Comparison of ENCODE assay signal across 33 mouse cellular contexts in the genomic region with DNA sequence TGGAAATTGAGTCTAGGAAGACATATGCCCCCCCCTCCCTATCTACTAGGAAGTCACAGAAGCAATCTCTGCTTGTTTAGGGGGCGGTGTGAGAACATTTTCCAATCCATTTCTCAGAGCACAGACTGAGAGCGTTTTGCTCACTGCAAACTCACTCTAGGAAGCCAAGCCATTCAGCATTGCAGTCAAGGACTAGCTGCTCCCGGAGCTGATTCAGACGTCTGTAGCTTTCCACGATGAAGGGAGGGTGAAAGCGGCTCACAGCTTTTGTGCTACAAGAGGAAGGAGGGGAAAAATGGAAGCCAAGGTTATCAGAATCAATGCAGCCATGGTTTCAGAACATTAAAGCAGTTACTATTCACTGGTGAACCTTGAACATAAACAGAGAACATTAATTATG. TPM values are rescaled to one million over a fixed set of nuclear protein-coding genes. Genes with fewer than 3 reads are reported as not detected.
DNase-seq lines count a peak whose midpoint lies in the region; ATAC-seq lines count a peak whose summit lies in the region.
"Had no signal": no experiment of that assay in that cellular context is flagged by ENCODE, and none has a peak within 500 bp of the region (broad histone marks: within the 10 kb centered on the region; RNA-seq: fewer than 3 reads in every experiment).

No protein-coding gene starts in this region.

- no peaks in the 10 kb centered on the region for H3K27me3 ChIP-seq in intestine, embryonic 15.5 days (replicated peaks)
- H3K27me3 ChIP-seq in limb, embryonic 10.5 days (ENCODE audit: low read depth, poor library complexity, severe bottlenecking) = no peaks in the 10 kb centered on the region
- H3K27me3 ChIP-seq: embryonic facial prominence, embryonic 13.5 days; forebrain, embryonic 12.5 days; forebrain, embryonic 15.5 days; heart, embryonic 13.5 days had no signal

- no peak overlapping the region for H3K4me3 ChIP-seq in intestine, embryonic 15.5 days (replicated peaks)
- H3K4me3 ChIP-seq in limb, embryonic 10.5 days = no peak overlapping the region
- H3K4me3 ChIP-seq: embryonic facial prominence, embryonic 10.5 days; embryonic facial prominence, embryonic 13.5 days; erythroblast, embryonic 14.5 days; forebrain, embryonic 12.5 days; forebrain, embryonic 15.5 days; gastrocnemius, adult 2 months; heart, embryonic 13.5 days had no signal

- H3K27ac ChIP-seq in intestine, embryonic 15.5 days = no peak overlapping the region
- H3K27ac ChIP-seq in limb, embryonic 10.5 days = no peak overlapping the region
- H3K27ac ChIP-seq: embryonic facial prominence, embryonic 10.5 days; embryonic facial prominence, embryonic 13.5 days; forebrain, embryonic 12.5 days; forebrain, embryonic 15.5 days; gastrocnemius, adult 2 months; heart, embryonic 13.5 days; hindbrain, embryonic 14.5 days; hindbrain, postnatal 0 days had no signal

- no peaks in the 10 kb centered on the region for H3K9me3 ChIP-seq in intestine, embryonic 15.5 days
- no peaks in the 10 kb centered on the region for H3K9me3 ChIP-seq in limb, embryonic 10.5 days (replicated peaks)
- H3K9me3 ChIP-seq: embryonic facial prominence, embryonic 10.5 days; embryonic facial prominence, embryonic 13.5 days; forebrain, embryonic 12.5 days; forebrain, embryonic 15.5 days; heart, embryonic 13.5 days had no signal

- H3K9ac ChIP-seq in intestine, embryonic 15.5 days = no peak overlapping the region
- H3K9ac ChIP-seq: embryonic facial prominence, embryonic 13.5 days; forebrain, embryonic 12.5 days; forebrain, embryonic 15.5 days; heart, embryonic 13.5 days; hindbrain, embryonic 14.5 days had no signal

- ATAC-seq in intestine, embryonic 15.5 days = no peak
- ATAC-seq: activated CD4-positive, CD25-positive, alpha-beta regulatory T cell, adult 4 months; forebrain, embryonic 15.5 days; hindbrain, postnatal 0 days; inflammation-experienced regulatory T-cells, adult 6 months; intestine, postnatal 0 days had no signal

- no peaks in the 10 kb centered on the region for H3K36me3 ChIP-seq in intestine, embryonic 15.5 days
- peaks cover 41% of the 10 kb centered on the region for H3K36me3 ChIP-seq in limb, embryonic 10.5 days
- H3K36me3 ChIP-seq: forebrain, embryonic 15.5 days had no signal

- H3K4me1 ChIP-seq in intestine, embryonic 15.5 days (replicated peaks) = no peaks in the 10 kb centered on the region
- no peaks in the 10 kb centered on the region for H3K4me1 ChIP-seq in limb, embryonic 10.5 days
- H3K4me1 ChIP-seq: embryonic facial prominence, embryonic 10.5 days; embryonic facial prominence, embryonic 13.5 days; forebrain, embryonic 12.5 days; forebrain, embryonic 15.5 days; heart, embryonic 13.5 days had no signal

- DNase-seq in adrenal gland, adult (ENCODE audit: inconsistent age in 2 of 2, low spot score in 1 of 2) = peak; percentile 54 to 84
- DNase-seq in adrenal gland, postnatal 4 days (ENCODE audit: low spot score in 2 of 2) = no peak
- DNase-seq in adrenal gland, adult 2 months = peak; percentile 74
- peak; percentile 74 for DNase-seq in adrenal gland, postnatal 14 days
- peak; percentile 73 for DNase-seq in brain, adult 2 months (ENCODE audit: low read depth, low spot score)
- no peak for DNase-seq in spleen, postnatal 10 days (ENCODE audit: low spot score in 2 of 2)
- DNase-seq in limb, embryonic 10.5 days (ENCODE audit: low spot score) = no peak
- DNase-seq: cerebellum, adult 11-12 months; cerebellum, adult 8-10 months; cerebellum, postnatal 10 days; cerebellum, postnatal 36 days; embryo, embryonic 11 days; gastrocnemius, adult 2 months; gastrocnemius, postnatal 14 days; heart, adult 18-20 months; heart, postnatal 14 days; heart, postnatal 4 days had no signal

- 88% methylated on average over 6 of the region's 6 CpGs for WGBS in intestine, embryonic 15.5 days
- 96% methylated on average over 6 of the region's 6 CpGs for WGBS in limb, embryonic 10.5 days

- H3K4me2 ChIP-seq in intestine, embryonic 15.5 days (replicated peaks) = no peak overlapping the region
- H3K4me2 ChIP-seq: embryonic facial prominence, embryonic 13.5 days; forebrain, embryonic 12.5 days; forebrain, embryonic 15.5 days; heart, embryonic 13.5 days; hindbrain, embryonic 14.5 days had no signal

RNA-seq across cellular contexts. Expression of a gene that starts 42.2 kb away (rescaled TPM):
- total RNA-seq in adrenal gland, postnatal 4 days (2021) = not detected
- not detected for total RNA-seq in adrenal gland, adult 2 months (2021)
- not detected in 2 replicates for polyA plus RNA-seq in adrenal gland, adult 2 months (2012; rRNA removed)
- not detected in 2 replicates for total RNA-seq in adrenal gland, postnatal 14 days (2021)
- 0.54 and 0.73 TPM in 2 replicates for polyA plus RNA-seq in intestine, embryonic 15.5 days (2015; fragmentation: Nextera tagmentation; extraction: Ambion mirVana)
- 0.98 and 1.4 TPM in 2 replicates for polyA plus RNA-seq in limb, embryonic 10.5 days (2016; fragmentation: Nextera tagmentation; extraction: Ambion mirVana)
- total RNA-seq: adrenal gland, adult 18-20 months; gastrocnemius, adult 2 months; gastrocnemius, postnatal 14 days; gastrocnemius, postnatal 4 days; heart, adult 18-20 months; heart, postnatal 14 days; heart, postnatal 4 days; hindbrain, postnatal 0 days had no signal
- polyA plus RNA-seq: brain, embryonic 14.5 days; cortical plate, adult 2 months; erythroblast, embryonic 14.5 days had no signal

Comparison
In these comparisons a context has a peak if more than half of its experiments do, and no peak if none do; other contexts are left out.
1. DNase-seq: peak in adrenal gland, adult (2 of 2), adrenal gland, adult 2 months (single experiment), adrenal gland, postnatal 14 days (single experiment) and brain, adult 2 months (single experiment); none in adrenal gland, postnatal 4 days (0 of 2), spleen, postnatal 10 days (0 of 2) and limb, embryonic 10.5 days (single experiment).